Mouse (Mus musculus) lung, adult 2 months (tissue): ENCODE data around the gene Lyrm7.

Experiments
- CTCF ChIP-seq: fragments of 200-500 bp; IDR thresholded peaks from 2 replicates; pipeline ENCODE4 v1.5.1; 2011; ENCODE audit warnings: mild to moderate bottlenecking, low read length, control low read depth; ENCODE audit not compliant: insufficient read depth
- POLR2A ChIP-seq: fragments of 200-500 bp; IDR thresholded peaks from 2 replicates; pipeline ENCODE4 v1.6.1; 2011; ENCODE audit warnings: low read depth, mild to moderate bottlenecking, control low read depth, low read length, borderline replicate concordance; ENCODE audit errors: extremely low read depth

DNA sequence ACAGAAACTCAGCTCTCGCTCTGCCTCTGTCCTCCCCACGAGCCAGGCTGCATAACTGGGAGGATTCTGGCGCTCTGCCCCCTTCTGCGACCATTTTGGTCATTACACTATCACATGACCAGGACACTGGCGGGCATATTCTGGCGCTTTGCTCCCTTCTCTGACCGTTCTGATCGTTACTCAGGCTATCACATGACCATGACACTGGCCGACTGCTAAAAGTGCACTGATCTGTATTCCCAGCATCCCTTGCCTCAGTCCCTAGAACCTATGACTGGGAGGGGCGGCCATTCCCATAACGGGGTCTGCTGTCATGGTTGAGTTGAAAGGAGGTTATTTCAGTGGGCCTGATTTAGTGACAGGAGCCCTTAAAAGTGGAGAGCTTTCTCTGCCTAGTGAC lies 64.2 kb downstream of the Lyrm7 start:
- no peak for TF ChIP-seq CTCF
- TF ChIP-seq POLR2A = no peak
